Mouse (Mus musculus): ENCODE measurements around the gene Plek.

Plek gene

GRCm38 (mm10) chr11:16950226-16950975 lies 101.8 kb downstream of the Plek start:
- no peak for DNase-seq (ENCODE audit: low read depth)

DNA sequence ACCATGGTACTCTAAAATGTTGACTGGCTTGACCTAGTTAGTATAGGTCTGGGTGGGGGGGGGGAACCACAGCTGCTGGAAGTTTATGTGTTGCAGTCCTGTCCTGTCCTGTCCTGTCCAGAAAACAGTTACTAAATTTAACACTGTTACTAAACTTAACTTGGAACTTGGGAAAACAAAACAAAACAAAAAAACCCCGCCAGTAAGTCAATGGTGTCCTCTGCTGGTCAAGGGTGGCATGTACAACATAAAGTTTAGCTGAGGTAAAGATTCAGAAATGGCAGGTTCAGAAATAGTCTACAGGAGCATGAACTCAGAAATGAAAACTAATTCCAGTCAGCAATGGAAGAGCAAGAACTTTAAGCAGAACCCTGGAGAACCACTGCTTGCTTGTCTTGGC lies 103.4 kb downstream of the Plek start:
- DNase-seq (ENCODE audit: low read depth): no peak

- no peak for DNase-seq (ENCODE audit: low read depth)
Measured at GRCm38 (mm10) chr11:16943016-16943415, 109.2 kb downstream of the Plek start.

GRCm38 (mm10) chr11:16941973-16942452 lies 110.2 kb downstream of the Plek start:
- DNase-seq (ENCODE audit: low read depth): no peak

DNA sequence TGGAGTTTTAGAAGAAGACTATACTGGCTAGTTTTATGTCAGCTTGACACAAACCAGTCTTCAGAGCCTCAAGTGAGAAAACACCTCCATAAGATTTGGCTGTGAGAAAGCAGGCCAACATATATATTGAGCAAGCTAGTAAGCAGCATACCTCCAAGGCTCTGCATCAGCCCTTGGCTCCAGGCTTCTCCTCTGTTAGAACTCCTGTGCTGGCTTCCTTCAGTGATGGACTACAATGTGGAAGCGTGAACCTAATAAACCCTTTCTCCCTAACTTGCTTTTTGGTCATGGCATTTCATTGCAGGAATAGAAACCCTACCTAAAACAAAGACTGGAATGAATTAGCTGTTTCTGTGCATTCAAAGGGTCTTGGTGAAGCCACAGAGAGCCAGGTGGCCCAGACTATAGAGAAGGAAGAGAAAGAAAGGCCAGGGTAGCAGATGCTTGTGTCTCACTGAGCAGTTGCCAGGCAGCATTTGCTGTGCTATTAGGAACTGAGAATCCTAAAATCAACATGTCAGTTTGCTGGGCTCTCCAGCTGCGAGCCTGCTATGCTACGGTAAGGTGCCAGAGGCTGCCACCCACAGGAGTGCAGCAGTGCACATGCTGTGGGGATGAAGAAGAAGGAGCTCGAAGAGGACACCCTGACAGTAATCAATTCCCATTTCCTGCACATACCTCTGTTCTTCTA lies 110.9 kb downstream of the Plek start:
- DNase-seq (ENCODE audit: low read depth): no peak

- DNase-seq (ENCODE audit: low read depth): no peak
Measured at GRCm38 (mm10) chr11:16935577-16936236, 116.5 kb downstream of the Plek start.

GRCm38 (mm10) chr11:16932159-16932558 lies 120.0 kb downstream of the Plek start:
- DNase-seq (ENCODE audit: low read depth): no peak
